ENCODE assay signal across 8 mouse cellular contexts in genomic region chr5:111419121-111419881, GRCm38 (mm10). TPM values are rescaled to one million over a fixed set of nuclear protein-coding genes. Genes with fewer than 3 reads are reported as not detected.
A peak's percentile ranks its signal among the peaks of the same experiment; 100 is the strongest.
DNase-seq lines count a peak whose midpoint lies in the region; ATAC-seq lines count a peak whose summit lies in the region.

No protein-coding gene starts in this region.

- peaks cover 61% of the 10 kb centered on the region for H3K4me1 ChIP-seq in embryonic facial prominence, embryonic 15.5 days
- peaks cover 77% of the 10 kb centered on the region for H3K4me1 ChIP-seq in limb, embryonic 13.5 days

- no peak for ATAC-seq in embryonic facial prominence, embryonic 15.5 days (ENCODE audit: insufficient number of reproducible peaks, low FRiP score, low TSS enrichment, low read depth)
- no peak for ATAC-seq in limb, embryonic 13.5 days (ENCODE audit: low FRiP score, low read depth)
- no peak for ATAC-seq in CD4-positive, CD25-positive, alpha-beta regulatory T cell, adult 4 months

- 6% methylated on average over 42 of the region's 42 CpGs for WGBS in embryonic facial prominence, embryonic 15.5 days
- WGBS in limb, embryonic 13.5 days: 2% methylated on average over 42 of the region's 42 CpGs

- DNase-seq in left cerebral cortex, postnatal 36 days (ENCODE audit: low spot score in 2 of 2): peak; percentile 69 to 71
- no peak for DNase-seq in left cerebral cortex, postnatal 4 days
- peak; percentile 60 for DNase-seq in right cerebral cortex, postnatal 4 days
- DNase-seq in ovary, postnatal 10 days (ENCODE audit: low spot score): no peak
- DNase-seq in yolk sac, embryonic 10.5 days (ENCODE audit: low spot score): no peak

- no peaks in the 10 kb centered on the region for H3K9me3 ChIP-seq in embryonic facial prominence, embryonic 15.5 days (replicated peaks)
- no peaks in the 10 kb centered on the region for H3K9me3 ChIP-seq in limb, embryonic 13.5 days

- H3K9ac ChIP-seq in embryonic facial prominence, embryonic 15.5 days: peak overlapping the region; percentile 97
- peak overlapping the region; percentile 96 for H3K9ac ChIP-seq in limb, embryonic 13.5 days

- H3K4me3 ChIP-seq in embryonic facial prominence, embryonic 15.5 days (replicated peaks): peak overlapping the region; percentile 85
- H3K4me3 ChIP-seq in limb, embryonic 13.5 days: peak overlapping the region; percentile 89

- H3K27me3 ChIP-seq in embryonic facial prominence, embryonic 15.5 days: no peaks in the 10 kb centered on the region
- H3K27me3 ChIP-seq in limb, embryonic 13.5 days: peaks cover 45% of the 10 kb centered on the region

- H3K4me2 ChIP-seq in embryonic facial prominence, embryonic 15.5 days (replicated peaks): peak overlapping the region; percentile 82
- H3K4me2 ChIP-seq in limb, embryonic 13.5 days (replicated peaks): peak overlapping the region; percentile 91

- intact Hi-C loops in left cerebral cortex, postnatal 36 days (cut with DNase I): loop anchor here (5.0 to 10.0 kb wide), 2 partner anchors 343 to 656 kb away; no protein-coding TSS in a partner anchor
- intact Hi-C loops in left cerebral cortex, postnatal 4 days (cut with DNase I): loop anchor here (5.0 to 10.0 kb wide), 3 partner anchors 243 to 786 kb away; no protein-coding TSS in a partner anchor

- peak overlapping the region; percentile 51; the same call in 1 of the 2 replicates for H3K27ac ChIP-seq in embryonic facial prominence, embryonic 15.5 days (replicated peaks)
- H3K27ac ChIP-seq in limb, embryonic 13.5 days: no peak overlapping the region

- no peaks in the 10 kb centered on the region; the same call in 1 of the 2 replicates for H3K36me3 ChIP-seq in embryonic facial prominence, embryonic 15.5 days
- peaks cover 38% of the 10 kb centered on the region for H3K36me3 ChIP-seq in limb, embryonic 13.5 days

RNA-seq across cellular contexts. Expression of gene Mn1, which starts 2.1 kb away (rescaled TPM):
- total RNA-seq in left cerebral cortex, postnatal 36 days (2021): 10 to 100 TPM; 57.4 to 69.7 TPM
- total RNA-seq in left cerebral cortex, postnatal 4 days (2021): 100 to 1,000 TPM; 129 to 135 TPM
- 34.1 and 39.3 TPM in 2 replicates for polyA plus RNA-seq in embryonic facial prominence, embryonic 15.5 days (2015; fragmentation: Nextera tagmentation; extraction: Ambion mirVana)
- polyA plus RNA-seq in limb, embryonic 13.5 days (2015; fragmentation: Nextera tagmentation; extraction: Ambion mirVana): 22.8 and 22.9 TPM in 2 replicates
- polyA plus RNA-seq in CD4-positive, CD25-positive, alpha-beta regulatory T cell, adult 4 months (2017; shearing (Covaris generic)): not detected

Comparison
In these comparisons a context has a peak if more than half of its experiments do, and no peak if none do; other contexts are left out.
1. DNase-seq: peak in left cerebral cortex, postnatal 36 days (2 of 2) and right cerebral cortex, postnatal 4 days (single experiment); none in left cerebral cortex, postnatal 4 days (single experiment), ovary, postnatal 10 days (single experiment) and yolk sac, embryonic 10.5 days (single experiment).
2. RNA of gene Mn1, which starts 2.1 kb away (polyA plus RNA-seq): 34.1 to 39.3 TPM in embryonic facial prominence, embryonic 15.5 days and 22.8 to 22.9 TPM in limb, embryonic 13.5 days; not detected in CD4-positive, CD25-positive, alpha-beta regulatory T cell, adult 4 months; every median in the first group is over 10 times any median in the second.